Mouse (Mus musculus) testis, adult 10 weeks (tissue): ENCODE data around the gene Khdc1a. TPM values are rescaled to one million over a fixed set of nuclear protein-coding genes. Genes with fewer than 3 reads are reported as not detected.

Source experiments
- polyA plus RNA-seq: library from polyadenylated mRNA; stranded (reverse); fragments of 350-450 nt; fragmentation: Illumina TruSeq; extraction: RNeasy Lipid Tissue Mini Kit (QIAGEN cat#74804); gene quantifications from one replicate; pipeline ENCODE4 v1.2.3, GENCODE M21; 2014; ENCODE audit warnings: low read depth, low replicate concordance

Gene Khdc1a
- not detected for polyA plus RNA-seq

DNA sequence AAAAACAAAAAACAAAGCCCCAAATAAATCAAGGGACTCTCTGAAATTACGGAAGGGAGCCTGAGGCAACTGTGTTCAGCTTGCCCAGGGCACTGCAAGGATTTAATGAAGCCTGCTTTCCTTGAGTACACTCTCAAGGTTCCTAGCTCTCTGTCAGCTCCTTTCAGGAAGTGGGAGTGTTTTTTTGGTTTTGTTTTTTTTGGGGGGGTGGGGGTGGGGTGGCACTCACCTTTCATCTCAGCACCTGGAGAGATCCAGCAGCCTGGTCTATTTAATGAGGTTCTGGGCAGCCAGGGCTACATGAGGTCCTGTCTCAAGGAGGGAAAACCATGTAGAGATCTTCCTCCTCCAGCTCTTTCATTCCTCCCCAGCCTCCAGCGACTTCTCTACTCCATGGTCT, at the start of gene Khdc1a:
Khdc1a (plus strand) TSS at position 301 of the 400 bp plus-strand sequence.

DNA sequence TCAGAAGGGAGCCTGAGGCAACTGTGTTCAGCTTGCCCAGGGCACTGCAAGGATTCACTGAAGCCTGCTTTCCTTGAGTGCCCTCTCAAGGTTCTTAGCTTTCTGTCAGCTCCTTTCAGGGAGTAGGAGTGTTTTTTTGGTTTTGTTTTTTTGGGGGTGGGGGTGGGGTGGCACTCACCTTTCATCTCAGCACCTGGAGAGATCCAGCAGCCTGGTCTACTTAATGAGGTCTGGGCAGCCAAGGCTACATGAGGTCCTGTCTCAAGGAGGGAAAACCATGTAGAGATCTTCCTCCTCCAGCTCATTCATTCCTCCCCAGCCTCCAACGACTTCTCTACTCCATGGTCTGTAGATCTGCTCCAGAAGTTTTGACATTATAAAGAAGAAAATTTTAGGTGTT, 18.6 kb downstream of the Khdc1a start, which contains the start of gene Khdc1c:
Khdc1c (plus strand) TSS at position 301 of the 400 bp plus-strand sequence.

GRCm38 (mm10) chr1:21383256-21383655, 33.8 kb downstream of the Khdc1a start, which contains the start of gene Khdc1b:
Gene Khdc1b (plus strand): TSS chr1:21383556.

Other genes starting within 250 kb of the Khdc1a start
- 1.3 TPM for gene Tmem14a, start 131.1 kb upstream of the Khdc1a start, polyA plus RNA-seq
- 51.9 TPM for gene Gsta3, start 109.1 kb upstream of the Khdc1a start, polyA plus RNA-seq
- gene Khdc1c, start 18.7 kb downstream of the Khdc1a start, polyA plus RNA-seq, result not detected
- gene Khdc1b, start 33.9 kb downstream of the Khdc1a start, polyA plus RNA-seq, result not detected